Mouse (Mus musculus) liver, postnatal 0 days (tissue): Measurements from ENCODE around the gene Gpat3.

Source experiments
- CTCF ChIP-seq: sonication (generic); IDR thresholded peaks from 2 replicates; pipeline ENCODE4 v1.5.1; 2016; ENCODE audit warnings: antibody characterized with exemption, low read depth
- EP300 ChIP-seq: IDR thresholded peaks from 2 replicates; pipeline ENCODE4 v1.6.1; 2016; ENCODE audit warnings: antibody characterized with exemption, low read depth, mild to moderate bottlenecking

DNA sequence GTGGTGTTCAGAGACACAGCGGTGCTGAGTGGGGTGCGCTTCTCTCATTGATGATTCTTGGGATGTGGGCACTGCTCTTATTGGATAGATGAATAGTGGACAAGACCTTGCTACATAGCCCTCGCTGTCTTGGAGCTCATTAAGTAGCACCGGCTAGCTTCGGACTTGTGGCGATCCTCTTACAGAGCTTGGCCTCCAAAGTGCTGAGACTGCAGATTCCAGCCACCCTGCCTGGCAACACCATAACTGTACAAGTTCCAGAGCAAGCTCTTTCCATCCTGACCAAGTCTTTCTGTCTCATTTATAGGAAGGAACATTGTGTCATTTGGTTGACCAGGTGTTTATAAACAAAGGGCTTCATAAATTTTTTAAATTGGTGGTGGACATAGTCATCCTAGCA is 39.7 kb downstream of the Gpat3 start:
- no peak for TF ChIP-seq CTCF
- no peak for TF ChIP-seq EP300
